Mouse (Mus musculus) heart, postnatal 4 days (tissue): ENCODE results near the gene Phox2b. TPM values are rescaled to one million over a fixed set of nuclear protein-coding genes. Genes with fewer than 3 reads are reported as not detected.

Experiments used
- DNase-seq: peaks from one replicate; pipeline ENCODE4 v3.0.0; 2021
- microRNA-seq, 2 experiments: library from miRNA; unstranded; fragments of <30 nt; microRNA quantifications; one replicate each; pipeline ENCODE4 v1.2.0; 2021 to 2022
- total RNA-seq, 2 experiments: library from RNA; stranded (reverse); gene quantifications; 2 replicates each; pipeline ENCODE4 v1.2.3; 2021

Gene Phox2b
- total RNA-seq, 2 experiments from 2014 or later, result 0.14 TPM; not detected in 1

DNA sequence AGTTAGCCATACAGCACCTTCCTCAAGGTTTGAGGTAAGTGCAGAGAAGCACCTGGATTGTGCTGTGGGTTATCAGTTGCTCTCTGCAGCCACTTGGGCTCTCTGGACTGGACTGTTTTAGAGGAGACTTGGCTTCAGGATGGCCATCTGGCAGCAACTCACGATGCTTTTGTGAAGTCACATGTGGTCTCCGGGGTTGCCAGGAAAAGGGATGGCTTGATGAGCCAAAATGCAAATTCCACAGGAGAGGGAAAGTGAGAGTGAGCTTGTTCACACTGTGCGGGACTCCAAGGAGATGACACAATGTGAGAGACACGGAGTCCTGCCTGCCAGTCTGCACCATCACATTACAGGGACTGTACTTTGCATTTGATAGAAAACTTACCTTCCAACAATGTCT lies 7.3 kb downstream of the Phox2b start:
- DNase-seq, result no peak

DNA sequence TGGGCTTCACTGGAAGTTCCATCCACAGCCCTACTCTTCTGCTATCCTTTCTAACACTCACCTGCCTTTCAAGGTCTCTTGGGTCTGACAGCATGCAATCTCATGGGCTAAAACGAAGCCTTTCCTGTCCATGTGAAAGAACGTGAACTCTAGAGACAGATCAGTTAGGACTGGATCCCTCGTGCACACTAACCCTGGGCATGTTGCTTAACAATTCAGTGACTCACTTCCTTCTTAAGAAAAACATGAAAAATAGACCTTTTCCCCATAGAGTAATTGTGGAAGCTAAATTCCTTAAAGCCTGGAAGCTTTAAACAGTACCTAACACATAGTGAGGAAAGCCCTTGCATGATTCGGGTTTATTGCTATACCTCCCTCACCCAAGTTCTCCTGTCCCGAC lies 8.2 kb downstream of the Phox2b start:
- no peak for DNase-seq

DNA sequence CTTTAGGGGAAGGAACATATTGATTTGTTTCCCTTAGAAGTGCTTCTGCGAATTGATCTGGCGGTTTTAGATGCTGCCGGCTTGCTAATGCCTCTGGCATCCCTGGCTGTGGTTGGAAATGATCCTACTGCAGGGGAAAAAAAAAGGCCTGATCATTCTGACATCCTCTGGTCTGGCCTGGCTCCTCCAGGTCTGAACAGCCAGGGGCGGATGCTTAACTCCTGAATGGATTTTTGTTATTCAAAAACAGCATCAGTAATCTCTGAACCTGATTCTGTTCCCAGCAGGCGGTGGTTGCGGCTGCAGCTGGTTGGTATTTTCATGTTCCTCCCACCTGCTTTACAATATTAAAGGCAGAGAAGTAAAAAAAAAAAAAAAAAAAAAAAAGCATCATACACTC lies 16.0 kb downstream of the Phox2b start:
- DNase-seq, result no peak

DNA sequence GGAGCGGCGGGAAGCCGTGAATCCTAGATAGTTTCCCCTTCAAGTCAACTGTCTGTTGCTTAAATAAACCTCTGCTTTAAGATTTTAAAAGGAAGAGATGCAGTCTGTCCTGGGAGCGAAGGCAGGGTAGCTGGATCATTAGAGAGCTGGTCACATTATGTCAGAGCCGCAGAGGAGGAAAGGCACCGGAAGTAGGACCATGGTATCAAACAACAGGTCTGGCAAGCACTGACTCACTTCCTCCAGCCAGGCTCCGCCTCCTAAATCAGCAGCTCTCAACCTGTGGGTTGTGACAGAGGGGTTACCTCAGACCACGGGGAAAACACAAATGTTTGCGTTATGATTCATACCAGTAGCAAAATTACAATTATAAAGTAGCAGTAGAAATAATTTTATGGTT lies 35.5 kb downstream of the Phox2b start:
- DNase-seq, result no peak

DNA sequence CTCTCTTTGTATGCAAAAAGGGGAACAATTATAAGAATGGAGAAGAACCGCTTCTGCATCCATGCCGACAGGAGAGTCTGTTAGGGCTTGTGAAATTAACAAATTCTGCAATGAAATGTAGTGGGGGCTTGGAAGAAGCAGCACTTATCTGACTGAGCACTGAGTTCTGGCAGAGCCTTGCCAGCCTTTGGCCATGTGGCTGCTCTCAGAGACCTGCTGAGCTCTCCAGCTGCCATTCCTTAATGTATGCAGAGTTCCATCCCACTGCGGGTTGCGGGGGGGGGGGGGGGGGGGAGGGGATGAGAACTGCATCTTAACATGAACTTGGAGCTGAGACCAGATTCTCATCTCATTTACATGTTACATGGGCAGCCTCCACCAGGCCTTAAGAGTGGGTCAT lies 38.6 kb downstream of the Phox2b start:
- no peak for DNase-seq

DNA sequence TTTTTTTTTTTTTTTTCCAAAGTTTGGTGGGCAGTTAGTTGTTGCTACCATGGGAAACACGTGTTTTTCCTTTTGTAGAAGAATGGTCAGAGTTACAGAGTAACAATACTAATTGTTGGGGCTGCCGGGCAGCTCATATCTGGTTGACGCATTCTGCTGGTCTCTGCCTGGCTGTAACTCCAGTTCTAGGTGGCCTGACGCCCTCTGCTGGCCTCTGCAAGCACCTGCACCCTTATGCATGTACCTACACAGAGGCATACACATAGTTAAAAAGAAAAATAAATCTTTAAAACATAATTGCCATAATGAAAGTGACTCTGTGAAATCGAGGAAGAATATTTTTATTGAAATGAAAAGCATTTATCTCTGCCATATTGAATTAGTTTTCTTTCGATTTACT lies 41.3 kb downstream of the Phox2b start:
- DNase-seq, result no peak

DNA sequence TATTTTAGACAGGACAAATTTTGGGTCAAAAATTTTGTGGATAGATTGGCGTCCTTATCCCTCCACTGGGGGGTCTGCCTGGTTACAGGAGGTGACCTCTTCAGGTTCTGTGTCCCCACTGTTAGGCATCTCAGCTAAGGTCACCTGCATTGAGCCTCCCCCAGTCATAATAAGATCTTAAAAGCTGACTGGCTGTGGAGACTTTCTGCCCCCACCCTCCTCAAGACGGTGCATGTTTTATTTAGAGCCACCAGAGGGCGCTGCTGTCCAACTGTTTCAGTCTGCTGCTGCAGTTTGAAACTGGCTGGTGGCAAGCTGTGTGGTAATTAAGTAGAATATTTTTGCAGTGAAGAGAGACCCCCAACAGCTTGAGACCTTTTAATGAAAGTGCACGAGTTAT lies 51.1 kb downstream of the Phox2b start:
- peak; percentile 47 for DNase-seq

Small RNAs within 50 kb of the gene (microRNA-seq; reads per million reads assigned to microRNA genes)
- gene Gm23841, result 0 reads per million in 2 experiments

Other genes with a start within 250 kb of the Phox2b start
- gene Tmem33, start 161.3 kb upstream of the Phox2b start, total RNA-seq, result 10 to 100 TPM; 37.4 to 38.4 TPM
- 100 to 1,000 TPM; 145 to 155 TPM for gene Slc30a9, start 207.7 kb upstream of the Phox2b start, total RNA-seq